Mouse (Mus musculus) erythroblast, embryonic 14.5 days (primary cell): Measurements from ENCODE around the gene 2210011C24Rik. TPM values are rescaled to one million over a fixed set of nuclear protein-coding genes. Genes with fewer than 3 reads are reported as not detected.

Experiments
- H3K27me3 ChIP-seq: 2 replicates; pipeline ENCODE4 v1.6.1; 2012; ENCODE audit warnings: inconsistent platforms; ENCODE audit not compliant: control insufficient read depth
- H3K36me3 ChIP-seq: 2 replicates; pipeline ENCODE4 v1.6.1; 2012; ENCODE audit warnings: mild to moderate bottlenecking, inconsistent platforms; ENCODE audit not compliant: control insufficient read depth
- H3K4me1 ChIP-seq: 2 replicates; pipeline ENCODE4 v1.6.1; 2012; ENCODE audit warnings: inconsistent platforms; ENCODE audit not compliant: control insufficient read depth
- H3K4me3 ChIP-seq: replicated peaks from 2 replicates; pipeline ENCODE3; 2012; ENCODE audit warnings: moderate library complexity, mild to moderate bottlenecking, inconsistent platforms
- H3K9me3 ChIP-seq: 2 replicates; pipeline ENCODE4 v1.6.1; 2012; ENCODE audit warnings: low read length, inconsistent platforms, mixed read lengths; ENCODE audit not compliant: control insufficient read depth
- GATA1 ChIP-seq: IDR thresholded peaks from 2 replicates; pipeline ENCODE4 v1.6.1; 2012; ENCODE audit warnings: low read length, inconsistent platforms, mixed read lengths
- TAL1 ChIP-seq: IDR thresholded peaks from 3 replicates; pipeline ENCODE4 v1.6.1; 2012; ENCODE audit warnings: low read length, inconsistent platforms, mixed read lengths
- polyA plus RNA-seq: library from polyadenylated mRNA; stranded (reverse); fragments of >175 nt; gene quantifications from 2 replicates; pipeline ENCODE4 v1.2.3, GENCODE M21; 2012

Gene 2210011C24Rik
- polyA plus RNA-seq, 1 experiment: not detected

GRCm38 (mm10) chr8:83982449-83982848, 29.5 kb downstream of the 2210011C24Rik start:
- peaks cover 78% of the 10 kb centered on the region for H3K36me3 ChIP-seq

GRCm38 (mm10) chr8:83981533-83981932, 30.4 kb downstream of the 2210011C24Rik start:
- TF ChIP-seq TAL1: no peak
- no peak for TF ChIP-seq GATA1
- H3K36me3 ChIP-seq: peaks cover 70% of the 10 kb centered on the region

More at GRCm38 (mm10) chr8:83982449-83982848, 29.5 kb downstream of the 2210011C24Rik start:
- H3K27me3 ChIP-seq: no peaks in the 10 kb centered on the region
- H3K4me3 ChIP-seq: no peak overlapping the region
- no peak for TF ChIP-seq GATA1
- no peak for TF ChIP-seq TAL1
- H3K9me3 ChIP-seq: no peaks in the 10 kb centered on the region
- H3K4me1 ChIP-seq: peaks cover 8% of the 10 kb centered on the region

GRCm38 (mm10) chr8:83980845-83981244, 31.1 kb downstream of the 2210011C24Rik start:
- Histone ChIP-seq H3K27me3 (no peaks in the 10 kb centered on the region), H3K9me3 (no peaks in the 10 kb centered on the region), H3K36me3 (peaks cover 67% of the 10 kb centered on the region), H3K4me1 (peaks cover 23% of the 10 kb centered on the region), H3K4me3 (no peak overlapping the region)
- no peak for TF ChIP-seq TAL1

More at GRCm38 (mm10) chr8:83981533-83981932, 30.4 kb downstream of the 2210011C24Rik start:
- H3K4me1 ChIP-seq: peaks cover 16% of the 10 kb centered on the region
- H3K9me3 ChIP-seq: no peaks in the 10 kb centered on the region
- H3K4me3 ChIP-seq: no peak overlapping the region
- no peaks in the 10 kb centered on the region for H3K27me3 ChIP-seq

GRCm38 (mm10) chr8:83980250-83980649, 31.7 kb downstream of the 2210011C24Rik start:
- Histone ChIP-seq H3K9me3 (no peaks in the 10 kb centered on the region), H3K36me3 (peaks cover 64% of the 10 kb centered on the region), H3K27me3 (no peaks in the 10 kb centered on the region), H3K4me3 (no peak overlapping the region), H3K4me1 (peaks cover 23% of the 10 kb centered on the region)
- TF ChIP-seq GATA1: no peak

DNA sequence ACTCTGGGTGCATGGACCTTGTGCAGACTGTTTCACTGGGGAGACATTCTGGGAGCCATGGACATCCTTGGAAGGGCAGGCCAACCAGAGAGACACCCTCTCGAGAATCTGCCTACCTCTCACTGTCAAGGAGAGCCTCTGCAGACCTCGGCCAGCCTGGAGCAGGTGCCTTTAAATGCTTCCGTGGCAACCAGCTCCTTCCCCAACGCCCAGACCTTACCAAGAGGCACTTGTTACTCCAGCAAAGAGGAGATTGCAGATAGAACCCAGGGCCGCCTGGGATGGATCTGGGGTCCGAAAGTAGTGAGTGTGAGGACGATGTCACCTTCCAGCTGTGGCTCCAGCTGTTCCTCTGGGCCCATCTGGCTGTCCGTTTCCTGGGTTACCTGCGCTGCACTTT, 33.8 kb downstream of the 2210011C24Rik start:
- peaks cover 53% of the 10 kb centered on the region for H3K36me3 ChIP-seq
- H3K27me3 ChIP-seq: no peaks in the 10 kb centered on the region
- H3K4me3 ChIP-seq: no peak overlapping the region
- H3K4me1 ChIP-seq: peaks cover 38% of the 10 kb centered on the region
- H3K9me3 ChIP-seq: no peaks in the 10 kb centered on the region
- no peak for TF ChIP-seq GATA1
- TF ChIP-seq TAL1: no peak

- no peaks in the 10 kb centered on the region for H3K27me3 ChIP-seq
- no peak overlapping the region for H3K4me3 ChIP-seq
- TF ChIP-seq GATA1: no peak
- no peak for TF ChIP-seq TAL1
- peaks cover 52% of the 10 kb centered on the region for H3K36me3 ChIP-seq
- no peaks in the 10 kb centered on the region for H3K9me3 ChIP-seq
- H3K4me1 ChIP-seq: peaks cover 41% of the 10 kb centered on the region
Observed at GRCm38 (mm10) chr8:83977646-83978045, 34.3 kb downstream of the 2210011C24Rik start.

DNA sequence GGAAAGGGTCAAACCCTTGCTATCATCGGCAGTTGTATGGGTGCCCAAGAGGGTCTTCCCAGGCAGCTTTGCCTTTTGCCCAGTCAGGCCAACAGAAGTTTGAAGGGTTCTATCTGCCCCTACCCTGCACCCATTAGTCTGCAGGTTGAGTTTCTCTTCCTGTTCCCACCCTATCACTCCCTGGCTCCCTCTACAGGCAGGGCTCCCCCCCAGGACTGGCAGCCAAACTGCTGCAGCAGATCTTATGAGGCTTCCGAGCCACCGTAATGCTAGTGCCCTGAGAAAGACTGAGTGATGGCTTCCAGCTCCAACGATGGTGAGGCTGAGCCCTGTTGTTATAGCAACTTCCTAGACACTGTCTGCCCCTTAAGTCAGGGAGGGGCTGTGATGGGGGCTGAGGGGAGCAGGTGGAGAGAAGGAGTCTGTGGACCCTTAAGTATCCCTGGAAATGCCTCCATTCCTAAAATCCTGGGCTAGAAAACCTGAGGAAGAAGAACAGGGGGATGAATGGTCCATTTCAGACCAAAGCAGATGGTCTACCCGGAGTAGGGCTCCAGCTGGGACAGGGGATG, 35.1 kb downstream of the 2210011C24Rik start:
- no peaks in the 10 kb centered on the region for H3K9me3 ChIP-seq
- H3K36me3 ChIP-seq: peaks cover 48% of the 10 kb centered on the region
- H3K27me3 ChIP-seq: no peaks in the 10 kb centered on the region
- peaks cover 44% of the 10 kb centered on the region for H3K4me1 ChIP-seq
- no peak overlapping the region for H3K4me3 ChIP-seq
- TF ChIP-seq GATA1 (no peak), TAL1 (no peak)

DNA sequence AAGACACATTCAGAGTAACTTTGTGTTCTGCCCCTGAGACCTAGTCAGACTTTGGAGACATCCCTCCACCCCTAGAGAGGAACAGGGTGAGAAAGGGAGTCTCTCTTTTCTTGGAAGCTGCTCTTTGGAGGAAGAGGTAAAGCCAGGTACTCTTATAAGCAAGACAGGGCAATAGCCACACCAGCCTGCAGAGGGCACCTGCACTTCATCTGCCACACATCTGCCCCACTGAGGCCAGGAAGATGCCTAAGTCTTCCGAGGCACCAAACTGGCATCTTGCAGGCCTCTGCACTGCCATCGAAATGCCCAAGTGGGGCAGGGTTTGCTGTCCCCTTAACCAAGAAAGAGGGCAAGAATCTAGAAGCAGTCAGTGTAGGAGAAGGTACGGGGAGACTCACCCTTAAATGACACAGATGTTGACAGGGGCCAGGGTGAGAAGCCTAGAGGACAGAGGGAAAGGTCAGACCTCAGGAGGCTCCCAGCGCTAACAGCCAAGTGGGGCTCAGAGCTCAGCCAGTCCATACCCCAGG, 35.8 kb downstream of the 2210011C24Rik start:
- TF ChIP-seq TAL1: no peak
- TF ChIP-seq GATA1: no peak
- Histone ChIP-seq H3K27me3 (no peaks in the 10 kb centered on the region), H3K4me1 (peaks cover 51% of the 10 kb centered on the region), H3K9me3 (no peaks in the 10 kb centered on the region), H3K4me3 (no peak overlapping the region), H3K36me3 (peaks cover 48% of the 10 kb centered on the region)

GRCm38 (mm10) chr8:83974521-83974920, 37.5 kb downstream of the 2210011C24Rik start:
- no peaks in the 10 kb centered on the region for H3K9me3 ChIP-seq
- H3K27me3 ChIP-seq: no peaks in the 10 kb centered on the region
- no peak overlapping the region for H3K4me3 ChIP-seq
- H3K4me1 ChIP-seq: peaks cover 55% of the 10 kb centered on the region
- H3K36me3 ChIP-seq: peaks cover 45% of the 10 kb centered on the region
- TF ChIP-seq GATA1 (no peak), TAL1 (no peak)
